Mouse (Mus musculus): ENCODE measurements at regions not wholly inside any gene's neighbourhood (a gene's known extent, or its start where the extent isn't known, plus 50 kb on each side); places are given as distances from the start of the nearest gene placed in this dataset.

GRCm38 (mm10) chr15:67792822-67793221, 1292.1 kb upstream of the Lrrc6 start:
- Histone ChIP-seq H3K27me3 (ENCODE audit: control insufficient read depth, insufficient read depth, low read length) (no peaks in the 10 kb centered on the region), H3K27ac (ENCODE audit: low read depth, low read length) (no peak overlapping the region), H3K9me3 (ENCODE audit: control insufficient read depth, low read length) (no peaks in the 10 kb centered on the region), H3K4me1 (ENCODE audit: control insufficient read depth, insufficient read depth, low read length) (no peaks in the 10 kb centered on the region), H3K4me2 (ENCODE audit: low read depth) (no peak overlapping the region), H3K9ac (ENCODE audit: low read length) (no peak overlapping the region), H3K4me3 (ENCODE audit: low read depth, low read length) (no peak overlapping the region), H3K36me3 (ENCODE audit: control insufficient read depth, insufficient read depth, low read length) (no peaks in the 10 kb centered on the region)
- no peak for ATAC-seq (ENCODE audit: insufficient read depth, low FRiP score, low TSS enrichment)
- DNase-seq (ENCODE audit: low spot score): no peak

GRCm38 (mm10) chr15:67788587-67788986, 1287.9 kb upstream of the Lrrc6 start:
- no peaks in the 10 kb centered on the region for H3K4me1 ChIP-seq (ENCODE audit: control insufficient read depth, insufficient read depth, low read length)
- no peak overlapping the region for H3K27ac ChIP-seq (ENCODE audit: low read depth, low read length)
- no peak overlapping the region for H3K9ac ChIP-seq (ENCODE audit: low read length)
- H3K36me3 ChIP-seq (ENCODE audit: control insufficient read depth, insufficient read depth, low read length): no peaks in the 10 kb centered on the region
- H3K4me3 ChIP-seq (ENCODE audit: low read depth, low read length): no peak overlapping the region
- DNase-seq (ENCODE audit: low spot score) (no peak), ATAC-seq (ENCODE audit: insufficient read depth, low FRiP score, low TSS enrichment) (no peak)
- no peak overlapping the region for H3K4me2 ChIP-seq (ENCODE audit: low read depth)
- no peaks in the 10 kb centered on the region for H3K9me3 ChIP-seq (ENCODE audit: control insufficient read depth, low read length)
- H3K27me3 ChIP-seq (ENCODE audit: control insufficient read depth, insufficient read depth, low read length): no peaks in the 10 kb centered on the region

- Histone ChIP-seq H3K36me3 (ENCODE audit: control insufficient read depth, insufficient read depth, low read length) (no peaks in the 10 kb centered on the region), H3K27me3 (ENCODE audit: control insufficient read depth, insufficient read depth, low read length) (no peaks in the 10 kb centered on the region), H3K9me3 (ENCODE audit: control insufficient read depth, low read length) (no peaks in the 10 kb centered on the region), H3K27ac (ENCODE audit: low read depth, low read length) (no peak overlapping the region), H3K4me1 (ENCODE audit: control insufficient read depth, insufficient read depth, low read length) (no peaks in the 10 kb centered on the region), H3K4me3 (ENCODE audit: low read depth, low read length) (no peak overlapping the region), H3K4me2 (ENCODE audit: low read depth) (no peak overlapping the region), H3K9ac (ENCODE audit: low read length) (no peak overlapping the region)
- 72% methylated on average over 2 of the region's 2 CpGs for WGBS
- no peak for DNase-seq (ENCODE audit: low spot score)
- no peak for ATAC-seq (ENCODE audit: insufficient read depth, low FRiP score, low TSS enrichment)
These were observed 1284.9 kb upstream of the Lrrc6 start for GRCm38 (mm10) chr15:67785583-67785982.

- H3K36me3 ChIP-seq (ENCODE audit: control insufficient read depth, insufficient read depth, low read length): no peaks in the 10 kb centered on the region
- no peak overlapping the region for H3K4me3 ChIP-seq (ENCODE audit: low read depth, low read length)
- no peak overlapping the region for H3K4me2 ChIP-seq (ENCODE audit: low read depth)
- ATAC-seq (ENCODE audit: insufficient read depth, low FRiP score, low TSS enrichment): no peak
- H3K9me3 ChIP-seq (ENCODE audit: control insufficient read depth, low read length): no peaks in the 10 kb centered on the region
- no peak overlapping the region for H3K27ac ChIP-seq (ENCODE audit: low read depth, low read length)
- H3K9ac ChIP-seq (ENCODE audit: low read length): no peak overlapping the region
- 85% methylated on average over 1 of the region's 1 CpGs for WGBS
- H3K4me1 ChIP-seq (ENCODE audit: control insufficient read depth, insufficient read depth, low read length): no peaks in the 10 kb centered on the region
- no peak for DNase-seq (ENCODE audit: low spot score)
- no peaks in the 10 kb centered on the region for H3K27me3 ChIP-seq (ENCODE audit: control insufficient read depth, insufficient read depth, low read length)
These were observed 1283.0 kb upstream of the Lrrc6 start for GRCm38 (mm10) chr15:67783754-67784153.

GRCm38 (mm10) chr15:67782505-67782904, 1281.8 kb upstream of the Lrrc6 start:
- H3K4me3 ChIP-seq (ENCODE audit: low read depth, low read length): no peak overlapping the region
- WGBS: 79% methylated on average over 4 of the region's 4 CpGs
- no peaks in the 10 kb centered on the region for H3K36me3 ChIP-seq (ENCODE audit: control insufficient read depth, insufficient read depth, low read length)
- no peaks in the 10 kb centered on the region for H3K27me3 ChIP-seq (ENCODE audit: control insufficient read depth, insufficient read depth, low read length)
- DNase-seq (ENCODE audit: low spot score) (no peak), ATAC-seq (ENCODE audit: insufficient read depth, low FRiP score, low TSS enrichment) (no peak)
- H3K4me2 ChIP-seq (ENCODE audit: low read depth): no peak overlapping the region
- H3K27ac ChIP-seq (ENCODE audit: low read depth, low read length): no peak overlapping the region
- no peaks in the 10 kb centered on the region for H3K4me1 ChIP-seq (ENCODE audit: control insufficient read depth, insufficient read depth, low read length)
- no peaks in the 10 kb centered on the region for H3K9me3 ChIP-seq (ENCODE audit: control insufficient read depth, low read length)
- H3K9ac ChIP-seq (ENCODE audit: low read length): no peak overlapping the region

GRCm38 (mm10) chr15:67780856-67781255, 1280.1 kb upstream of the Lrrc6 start:
- Histone ChIP-seq H3K9ac (ENCODE audit: low read length) (no peak overlapping the region), H3K4me1 (ENCODE audit: control insufficient read depth, insufficient read depth, low read length) (no peaks in the 10 kb centered on the region), H3K27me3 (ENCODE audit: control insufficient read depth, insufficient read depth, low read length) (no peaks in the 10 kb centered on the region), H3K36me3 (ENCODE audit: control insufficient read depth, insufficient read depth, low read length) (no peaks in the 10 kb centered on the region), H3K4me2 (ENCODE audit: low read depth) (no peak overlapping the region), H3K4me3 (ENCODE audit: low read depth, low read length) (no peak overlapping the region), H3K9me3 (ENCODE audit: control insufficient read depth, low read length) (no peaks in the 10 kb centered on the region), H3K27ac (ENCODE audit: low read depth, low read length) (no peak overlapping the region)
- 87% methylated on average over 2 of the region's 2 CpGs for WGBS
- ATAC-seq (ENCODE audit: insufficient read depth, low FRiP score, low TSS enrichment) (no peak), DNase-seq (ENCODE audit: low spot score) (no peak)

- no peak overlapping the region for H3K27ac ChIP-seq (ENCODE audit: low read depth, low read length)
- H3K27me3 ChIP-seq (ENCODE audit: control insufficient read depth, insufficient read depth, low read length): no peaks in the 10 kb centered on the region
- WGBS: 60% methylated on average over 3 of the region's 3 CpGs
- no peak overlapping the region for H3K4me2 ChIP-seq (ENCODE audit: low read depth)
- DNase-seq (ENCODE audit: low spot score) (no peak), ATAC-seq (ENCODE audit: insufficient read depth, low FRiP score, low TSS enrichment) (no peak)
- H3K36me3 ChIP-seq (ENCODE audit: control insufficient read depth, insufficient read depth, low read length): no peaks in the 10 kb centered on the region
- no peak overlapping the region for H3K4me3 ChIP-seq (ENCODE audit: low read depth, low read length)
- no peaks in the 10 kb centered on the region for H3K4me1 ChIP-seq (ENCODE audit: control insufficient read depth, insufficient read depth, low read length)
- no peak overlapping the region for H3K9ac ChIP-seq (ENCODE audit: low read length)
- H3K9me3 ChIP-seq (ENCODE audit: control insufficient read depth, low read length): no peaks in the 10 kb centered on the region
These were observed 1266.9 kb upstream of the Lrrc6 start for GRCm38 (mm10) chr15:67767624-67768023.

- Histone ChIP-seq H3K36me3 (ENCODE audit: control insufficient read depth, insufficient read depth, low read length) (no peaks in the 10 kb centered on the region), H3K9me3 (ENCODE audit: control insufficient read depth, low read length) (no peaks in the 10 kb centered on the region), H3K27me3 (ENCODE audit: control insufficient read depth, insufficient read depth, low read length) (no peaks in the 10 kb centered on the region), H3K4me2 (ENCODE audit: low read depth) (no peak overlapping the region), H3K9ac (ENCODE audit: low read length) (no peak overlapping the region), H3K4me3 (ENCODE audit: low read depth, low read length) (no peak overlapping the region), H3K4me1 (ENCODE audit: control insufficient read depth, insufficient read depth, low read length) (no peaks in the 10 kb centered on the region), H3K27ac (ENCODE audit: low read depth, low read length) (no peak overlapping the region)
- 76% methylated on average over 4 of the region's 4 CpGs for WGBS
- no peak for DNase-seq (ENCODE audit: low spot score)
- no peak for ATAC-seq (ENCODE audit: insufficient read depth, low FRiP score, low TSS enrichment)
These were observed 1258.5 kb upstream of the Lrrc6 start for GRCm38 (mm10) chr15:67759221-67759620.

- no peak for ATAC-seq (ENCODE audit: insufficient read depth, low FRiP score, low TSS enrichment)
- Histone ChIP-seq H3K27me3 (ENCODE audit: control insufficient read depth, insufficient read depth, low read length) (no peaks in the 10 kb centered on the region), H3K36me3 (ENCODE audit: control insufficient read depth, insufficient read depth, low read length) (no peaks in the 10 kb centered on the region), H3K4me2 (ENCODE audit: low read depth) (no peak overlapping the region), H3K4me1 (ENCODE audit: control insufficient read depth, insufficient read depth, low read length) (no peaks in the 10 kb centered on the region), H3K9ac (ENCODE audit: low read length) (no peak overlapping the region), H3K27ac (ENCODE audit: low read depth, low read length) (no peak overlapping the region), H3K9me3 (ENCODE audit: control insufficient read depth, low read length) (no peaks in the 10 kb centered on the region), H3K4me3 (ENCODE audit: low read depth, low read length) (no peak overlapping the region)
- no peak for DNase-seq (ENCODE audit: low spot score)
These were observed 1249.9 kb upstream of the Lrrc6 start for GRCm38 (mm10) chr15:67750582-67750981.
